Mouse (Mus musculus) midbrain, embryonic 12.5 days (tissue): ENCODE measurements around the gene Klrb1c. TPM values are rescaled to one million over a fixed set of nuclear protein-coding genes. Genes with fewer than 3 reads are reported as not detected.
A peak's percentile ranks its signal among the peaks of the same experiment; 100 is the strongest.

ENCODE experiments used
- ATAC-seq: fragments of 200-750 bp; cut with Nextera tagmentation; 2 replicates; pipeline ENCODE4 v1.8.0; 2017; ENCODE audit warnings: low read depth, moderate TSS enrichment, moderate library complexity; ENCODE audit not compliant: low FRiP score
- H3K27ac ChIP-seq: fragments of 300-500 bp; sonication (generic); replicated peaks from 2 replicates; pipeline ENCODE4 v1.5.1; 2016; ENCODE audit warnings: mild to moderate bottlenecking
- H3K27me3 ChIP-seq: fragments of 300-500 bp; sonication (generic); 2 replicates; pipeline ENCODE4 v1.6.1; 2016; ENCODE audit warnings: mild to moderate bottlenecking
- H3K36me3 ChIP-seq: fragments of 300-500 bp; sonication (generic); 2 replicates; pipeline ENCODE4 v1.6.1; 2016
- H3K4me1 ChIP-seq: fragments of 300-500 bp; sonication (generic); 2 replicates; pipeline ENCODE4 v1.6.1; 2016
- H3K4me2 ChIP-seq: fragments of 300-500 bp; sonication (generic); replicated peaks from 2 replicates; pipeline ENCODE4 v1.6.1; 2016; ENCODE audit warnings: mild to moderate bottlenecking, moderate library complexity
- H3K4me3 ChIP-seq: fragments of 300-500 bp; sonication (generic); 2 replicates; pipeline ENCODE4 v1.5.1; 2016; ENCODE audit warnings: mild to moderate bottlenecking
- H3K9ac ChIP-seq: fragments of 300-500 bp; sonication (generic); replicated peaks from 2 replicates; pipeline ENCODE4 v1.6.1; 2016; ENCODE audit warnings: mild to moderate bottlenecking, moderate library complexity
- H3K9me3 ChIP-seq: fragments of 300-500 bp; sonication (generic); 2 replicates; pipeline ENCODE4 v1.6.1; 2016; ENCODE audit warnings: mild to moderate bottlenecking
- WGBS: fragments of 180-500 bp; shearing (Covaris S2); methylation state at CpG from one replicate; pipeline ENCODE4 v1.1.7; 2016; 5-methylcytosine and 5-hydroxymethylcytosine counted together
- polyA plus RNA-seq: library from polyadenylated mRNA; unstranded; fragments of >200 nt; fragmentation: Nextera tagmentation; extraction: Ambion mirVana; gene quantifications from 2 replicates; pipeline ENCODE4 v1.2.1, GENCODE M21; 2016

Klrb1c gene
- polyA plus RNA-seq, 1 experiment from 2014 or later = not detected

DNA sequence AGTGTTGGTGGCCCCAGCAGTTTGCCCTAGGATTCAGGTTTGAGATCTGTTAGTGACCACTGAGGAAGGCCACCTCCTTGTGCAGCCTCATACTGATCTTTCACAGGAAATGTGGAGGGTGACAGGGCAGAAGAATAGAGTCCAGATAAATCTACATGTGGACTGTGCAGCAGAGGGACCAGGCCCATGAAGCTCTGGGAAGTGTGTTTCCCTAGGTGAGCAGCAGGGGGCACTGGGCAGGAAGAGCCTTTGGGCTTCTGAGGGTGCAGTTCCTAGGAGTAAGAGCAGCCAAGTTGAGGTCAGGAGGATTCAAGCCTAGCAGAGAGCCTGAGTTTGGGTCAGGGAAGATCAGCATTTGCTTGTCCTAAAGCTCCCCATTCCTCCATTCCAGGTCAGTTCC, 52.9 kb downstream of the Klrb1c start:
- H3K36me3 ChIP-seq = no peaks in the 10 kb centered on the region
- no peak overlapping the region for H3K4me2 ChIP-seq
- H3K27ac ChIP-seq = no peak overlapping the region
- no peaks in the 10 kb centered on the region for H3K9me3 ChIP-seq
- ATAC-seq = 0 out of 2 replicates have a peak, but pooled peaks have one; percentile 9
- no peak overlapping the region for H3K4me3 ChIP-seq
- no peaks in the 10 kb centered on the region for H3K27me3 ChIP-seq
- no peak overlapping the region for H3K9ac ChIP-seq
- no peaks in the 10 kb centered on the region for H3K4me1 ChIP-seq

DNA sequence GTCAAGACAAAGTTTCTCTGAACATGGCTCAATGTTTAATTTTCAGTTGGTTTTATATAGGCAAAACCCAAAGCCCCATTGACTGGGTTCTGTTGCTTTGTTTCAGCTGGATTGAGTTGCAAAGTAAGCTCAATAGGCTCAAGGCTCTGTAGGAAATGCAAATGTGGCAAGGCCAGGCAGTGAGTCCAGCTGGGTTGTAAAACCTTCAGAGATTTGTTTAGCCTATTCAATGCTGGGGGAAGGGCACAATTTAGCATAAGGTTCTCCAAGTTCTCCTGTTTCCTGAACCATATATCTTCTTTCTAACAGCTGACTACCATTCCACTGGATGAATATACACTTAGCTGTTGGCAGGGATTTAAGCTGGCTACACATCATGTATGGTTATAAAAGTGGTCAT, 54.1 kb downstream of the Klrb1c start:
- ATAC-seq = no peak
- Histone ChIP-seq H3K27ac (no peak overlapping the region), H3K9ac (no peak overlapping the region), H3K4me1 (no peaks in the 10 kb centered on the region), H3K9me3 (no peaks in the 10 kb centered on the region), H3K4me3 (no peak overlapping the region), H3K27me3 (no peaks in the 10 kb centered on the region), H3K36me3 (no peaks in the 10 kb centered on the region), H3K4me2 (no peak overlapping the region)

DNA sequence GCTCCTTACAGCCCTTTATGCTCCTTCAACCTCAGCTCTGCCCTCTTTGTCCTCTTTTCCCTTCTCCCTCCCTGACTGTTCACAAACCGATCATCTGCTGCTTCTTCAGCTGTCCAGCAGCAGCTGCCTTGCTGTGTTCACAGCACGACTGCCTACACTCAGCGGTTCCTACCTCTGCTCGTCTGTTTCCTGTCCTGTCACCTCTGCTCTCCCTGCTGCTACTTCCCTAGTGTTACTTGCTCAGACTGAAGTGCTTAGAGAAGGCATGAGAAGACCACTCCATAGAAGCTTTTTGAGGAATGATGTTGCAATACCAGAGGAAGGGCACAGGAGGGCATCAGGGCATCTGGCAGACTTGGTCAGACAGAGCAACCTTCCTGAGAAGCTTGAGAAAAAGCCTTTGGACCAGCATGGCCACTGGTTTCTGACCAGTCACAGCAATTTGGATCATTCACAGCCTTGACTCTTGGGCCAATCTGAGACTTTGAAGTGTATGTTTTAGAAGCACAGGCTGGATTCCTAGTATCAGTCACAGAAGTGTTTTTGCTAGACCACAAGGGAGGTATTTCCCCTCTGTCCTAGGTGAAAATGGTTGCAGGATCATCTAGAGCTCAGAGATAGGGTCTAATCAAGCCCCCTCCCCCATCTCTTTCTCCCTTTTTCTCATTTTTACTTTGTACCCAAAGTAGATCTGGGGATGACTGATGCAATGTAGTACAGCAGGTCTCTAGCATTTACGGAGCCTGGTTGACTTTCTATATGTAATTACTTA, 54.9 kb downstream of the Klrb1c start:
- no peak for ATAC-seq
- Histone ChIP-seq H3K9me3 (no peaks in the 10 kb centered on the region), H3K4me3 (no peak overlapping the region), H3K4me2 (no peak overlapping the region), H3K27ac (no peak overlapping the region), H3K9ac (no peak overlapping the region), H3K27me3 (no peaks in the 10 kb centered on the region), H3K4me1 (no peaks in the 10 kb centered on the region), H3K36me3 (no peaks in the 10 kb centered on the region)
- WGBS = 72% methylated on average over 5 of the region's 5 CpGs

DNA sequence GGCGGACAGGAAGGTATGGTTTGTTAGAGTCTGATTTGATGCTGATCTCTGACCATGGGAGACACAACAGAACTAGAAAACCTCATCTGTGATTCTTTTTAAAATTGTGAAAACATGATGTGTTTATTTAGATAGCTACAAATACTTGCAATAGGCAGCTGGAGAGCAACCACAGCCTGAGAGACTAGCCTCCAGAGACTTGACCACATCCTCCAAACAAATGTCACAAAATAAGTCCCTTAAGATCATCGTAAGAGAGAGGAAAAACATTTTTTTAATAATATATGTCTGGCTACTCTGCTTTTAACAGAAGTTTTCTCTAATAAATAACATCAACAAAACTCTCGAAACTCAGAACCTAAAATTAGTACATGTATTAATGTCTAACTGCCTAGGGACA, 57.0 kb downstream of the Klrb1c start:
- Histone ChIP-seq H3K4me2 (no peak overlapping the region), H3K27ac (no peak overlapping the region), H3K9ac (no peak overlapping the region), H3K4me1 (no peaks in the 10 kb centered on the region), H3K27me3 (no peaks in the 10 kb centered on the region), H3K36me3 (no peaks in the 10 kb centered on the region), H3K9me3 (no peaks in the 10 kb centered on the region), H3K4me3 (no peak overlapping the region)
- ATAC-seq = no peak
- WGBS = 84% methylated on average over 3 of the region's 3 CpGs

Other genes starting within 250 kb of the Klrb1c start
- gene A2ml1, start 207.6 kb downstream of the Klrb1c start, polyA plus RNA-seq = not detected in 2 replicates
- not detected in 2 replicates for gene Klrb1a, start 165.7 kb downstream of the Klrb1c start, polyA plus RNA-seq
- not detected in 2 replicates for gene Clec2h, start 126.8 kb downstream of the Klrb1c start, polyA plus RNA-seq
- gene Klrb1, start 66.2 kb downstream of the Klrb1c start, polyA plus RNA-seq = not detected in 2 replicates
- not detected in 2 replicates for gene Gm44511, start 37.1 kb upstream of the Klrb1c start, polyA plus RNA-seq
- not detected in 2 replicates for gene Klrb1b, start 37.1 kb upstream of the Klrb1c start, polyA plus RNA-seq
- not detected in 2 replicates for gene Clec2i, start 98.4 kb upstream of the Klrb1c start, polyA plus RNA-seq
- 0.26 and 0.35 TPM in 2 replicates for gene BC035044, start 101.9 kb upstream of the Klrb1c start, polyA plus RNA-seq
- not detected in 2 replicates for gene Clec2g, start 145.2 kb upstream of the Klrb1c start, polyA plus RNA-seq